Mouse (Mus musculus): ENCODE data around the gene Rnf185. TPM values are rescaled to one million over a fixed set of nuclear protein-coding genes. Genes with fewer than 3 reads are reported as not detected.
A peak's percentile ranks its signal among the peaks of the same experiment; 100 is the strongest.

The Rnf185 gene
- polyA plus RNA-seq, 1 experiment = 28.7 TPM

GRCm38 (mm10) chr11:3387482-3388196 lies 64.5 kb downstream of the Rnf185 start:
- no peak overlapping the region for H3K4me3 ChIP-seq (ENCODE audit: insufficient read depth, low read length)
- no peak overlapping the region for H3K27ac ChIP-seq (ENCODE audit: insufficient read depth, low read length)
- H3K4me1 ChIP-seq (ENCODE audit: control insufficient read depth, insufficient read depth, low read length) = no peaks in the 10 kb centered on the region
- TF ChIP-seq CTCF (IDR thresholded peaks at IDR 0.05; ENCODE audit: extremely low read depth, insufficient read depth, low read length) (no peak), POLR2A (IDR thresholded peaks at IDR 0.05; ENCODE audit: extremely low read depth, insufficient read depth, low read length) (no peak)

- TF ChIP-seq POLR2A (IDR thresholded peaks at IDR 0.05; ENCODE audit: extremely low read depth, insufficient read depth, low read length) (no peak), CTCF (IDR thresholded peaks at IDR 0.05; ENCODE audit: extremely low read depth, insufficient read depth, low read length) (peak; percentile 92)
- no peaks in the 10 kb centered on the region for H3K4me1 ChIP-seq (ENCODE audit: control insufficient read depth, insufficient read depth, low read length)
- H3K4me3 ChIP-seq (ENCODE audit: insufficient read depth, low read length) = no peak overlapping the region
- no peak overlapping the region for H3K27ac ChIP-seq (ENCODE audit: insufficient read depth, low read length)
Measured at GRCm38 (mm10) chr11:3386941-3387368, 65.2 kb downstream of the Rnf185 start.

- H3K4me3 ChIP-seq (ENCODE audit: insufficient read depth, low read length) = no peak overlapping the region
- TF ChIP-seq POLR2A (IDR thresholded peaks at IDR 0.05; ENCODE audit: extremely low read depth, insufficient read depth, low read length) (no peak), CTCF (IDR thresholded peaks at IDR 0.05; ENCODE audit: extremely low read depth, insufficient read depth, low read length) (no peak)
- H3K27ac ChIP-seq (ENCODE audit: insufficient read depth, low read length) = 0 out of 2 replicates have a peak overlapping the region, but pooled peaks have one; percentile 48
- H3K4me1 ChIP-seq (ENCODE audit: control insufficient read depth, insufficient read depth, low read length) = no peaks in the 10 kb centered on the region
Measured at GRCm38 (mm10) chr11:3382602-3383594, 69.3 kb downstream of the Rnf185 start.

GRCm38 (mm10) chr11:3381148-3381814 lies 70.9 kb downstream of the Rnf185 start:
- H3K27ac ChIP-seq (ENCODE audit: insufficient read depth, low read length) = no peak overlapping the region
- no peaks in the 10 kb centered on the region for H3K4me1 ChIP-seq (ENCODE audit: control insufficient read depth, insufficient read depth, low read length)
- TF ChIP-seq POLR2A (IDR thresholded peaks at IDR 0.05; ENCODE audit: extremely low read depth, insufficient read depth, low read length) (no peak), CTCF (IDR thresholded peaks at IDR 0.05; ENCODE audit: extremely low read depth, insufficient read depth, low read length) (no peak)
- H3K4me3 ChIP-seq (ENCODE audit: insufficient read depth, low read length) = no peak overlapping the region

GRCm38 (mm10) chr11:3379427-3379826 lies 72.7 kb downstream of the Rnf185 start:
- no peak for TF ChIP-seq POLR2A (IDR thresholded peaks at IDR 0.05; ENCODE audit: extremely low read depth, insufficient read depth, low read length)
- TF ChIP-seq CTCF (IDR thresholded peaks at IDR 0.05; ENCODE audit: extremely low read depth, insufficient read depth, low read length) = no peak
- Histone ChIP-seq H3K4me1 (ENCODE audit: control insufficient read depth, insufficient read depth, low read length) (no peaks in the 10 kb centered on the region), H3K27ac (ENCODE audit: insufficient read depth, low read length) (no peak overlapping the region), H3K4me3 (ENCODE audit: insufficient read depth, low read length) (no peak overlapping the region)

- TF ChIP-seq CTCF (IDR thresholded peaks at IDR 0.05; ENCODE audit: extremely low read depth, insufficient read depth, low read length) (no peak), POLR2A (IDR thresholded peaks at IDR 0.05; ENCODE audit: extremely low read depth, insufficient read depth, low read length) (no peak)
- no peak overlapping the region for H3K27ac ChIP-seq (ENCODE audit: insufficient read depth, low read length)
- H3K4me1 ChIP-seq (ENCODE audit: control insufficient read depth, insufficient read depth, low read length) = no peaks in the 10 kb centered on the region; the same call in 1 of the 2 replicates
- H3K4me3 ChIP-seq (ENCODE audit: insufficient read depth, low read length) = no peak overlapping the region
Measured at GRCm38 (mm10) chr11:3374741-3375140, 77.4 kb downstream of the Rnf185 start.

GRCm38 (mm10) chr11:3374293-3374645 lies 77.9 kb downstream of the Rnf185 start:
- no peak overlapping the region for H3K27ac ChIP-seq (ENCODE audit: insufficient read depth, low read length)
- H3K4me1 ChIP-seq (ENCODE audit: control insufficient read depth, insufficient read depth, low read length) = peaks cover 1% of the 10 kb centered on the region; the same call in 1 of the 2 replicates
- TF ChIP-seq CTCF (IDR thresholded peaks at IDR 0.05; ENCODE audit: extremely low read depth, insufficient read depth, low read length) = no peak
- no peak for TF ChIP-seq POLR2A (IDR thresholded peaks at IDR 0.05; ENCODE audit: extremely low read depth, insufficient read depth, low read length)
- no peak overlapping the region for H3K4me3 ChIP-seq (ENCODE audit: insufficient read depth, low read length)

- H3K4me3 ChIP-seq (ENCODE audit: insufficient read depth, low read length) = no peak overlapping the region
- H3K27ac ChIP-seq (ENCODE audit: insufficient read depth, low read length) = no peak overlapping the region
- H3K4me1 ChIP-seq (ENCODE audit: control insufficient read depth, insufficient read depth, low read length) = peaks cover 1% of the 10 kb centered on the region; the same call in 1 of the 2 replicates
- TF ChIP-seq POLR2A (IDR thresholded peaks at IDR 0.05; ENCODE audit: extremely low read depth, insufficient read depth, low read length) = no peak
- no peak for TF ChIP-seq CTCF (IDR thresholded peaks at IDR 0.05; ENCODE audit: extremely low read depth, insufficient read depth, low read length)
Measured at GRCm38 (mm10) chr11:3373591-3374292, 78.4 kb downstream of the Rnf185 start.
